Comparison of ENCODE assay signal across 20 mouse cellular contexts in genomic region chr6:40900287-40900686, GRCm38 (mm10). TPM values are rescaled to one million over a fixed set of nuclear protein-coding genes. Genes with fewer than 3 reads are reported as not detected.
DNase-seq lines count a peak whose midpoint lies in the region; TF ChIP-seq lines count a peak whose summit lies in the region.
"Had no signal": no experiment of that assay in that cellular context is flagged by ENCODE, and none has a peak within 500 bp of the region (broad histone marks: within the 10 kb centered on the region; RNA-seq: fewer than 3 reads in every experiment).

Gene Prss58, minus strand, starts transcription at chr6:40900387.

- no peak for TF ChIP-seq CTCF in testis, adult 2 months (IDR thresholded peaks at IDR 0.05; ENCODE audit: control insufficient read depth, insufficient read depth, insufficient replicate concordance, low read depth, low read length)

- no peak within 1 kb of the TSS for H3K27ac ChIP-seq in testis, adult 2 months (ENCODE audit: control insufficient read depth, insufficient read depth, low read depth, low read length)

- no peak; the same call in 1 of the 2 replicates for TF ChIP-seq POLR2A in testis, adult 2 months (IDR thresholded peaks at IDR 0.05; ENCODE audit: control insufficient read depth, low read depth, low read length)

- peak within 1 kb of the TSS; percentile 35; the same call in 1 of the 2 replicates for H3K4me3 ChIP-seq in testis, adult 2 months (ENCODE audit: control insufficient read depth, low read depth, low read length)

- no peak for DNase-seq in testis, postnatal 10 days (ENCODE audit: low spot score)
- DNase-seq: adrenal gland, adult 2 months; adrenal gland, adult 8-10 months; adrenal gland, postnatal 10 days; adrenal gland, postnatal 14 days; adrenal gland, postnatal 25 days; adrenal gland, postnatal 36 days; B cell, adult 2 months; cerebellum, adult 11 months; cerebellum, adult 11-12 months; cerebellum, adult 18-20 months; cerebellum, adult 2 months had no signal

- no peaks in the 10 kb centered on the region for H3K27me3 ChIP-seq in testis, adult 2 months (ENCODE audit: control insufficient read depth, insufficient read depth, low read length)
- H3K27me3 ChIP-seq: CH12.LX had no signal

- no peaks in the 10 kb centered on the region for H3K36me3 ChIP-seq in testis, adult 2 months (ENCODE audit: control insufficient read depth, insufficient read depth, low read length)
- H3K36me3 ChIP-seq: G1E had no signal

- no peaks in the 10 kb centered on the region for H3K4me1 ChIP-seq in testis, adult 2 months (ENCODE audit: control insufficient read depth, insufficient read depth, low read length)

RNA-seq across cellular contexts. Expression of gene Prss58, which starts in this region (rescaled TPM):
- 104 and 129 TPM in 2 replicates for polyA plus RNA-seq in testis, adult 2 months (2012; rRNA removed)
- polyA plus RNA-seq: activated CD4-positive, CD25-positive, alpha-beta regulatory T cell, adult 4 months; adrenal gland, adult 2 months; brain, embryonic 14.5 days; C2C12; CD4-positive, CD25-positive, alpha-beta regulatory T cell, adult 4 months; cerebellum, adult 2 months; G1E; Patski had no signal
